Mouse (Mus musculus) hindbrain, embryonic 14.5 days (tissue): ENCODE measurements around the gene Lpp. TPM values are rescaled to one million over a fixed set of nuclear protein-coding genes. Genes with fewer than 3 reads are reported as not detected.

Source experiments
- ATAC-seq: fragments of 200-750 bp; cut with Nextera tagmentation; 2 replicates; pipeline ENCODE4 v1.8.0; 2017; ENCODE audit warnings: moderate number of reproducible peaks, mild to moderate bottlenecking, moderate TSS enrichment, moderate library complexity; ENCODE audit not compliant: low FRiP score
- DNase-seq: peaks from one replicate; pipeline ENCODE4 v3.0.0-alpha.2; 2015; ENCODE audit warnings: low spot score
- H3K27ac ChIP-seq: fragments of 300-500 bp; sonication (generic); 2 replicates; pipeline ENCODE4 v1.5.1; 2014; ENCODE audit warnings: mild to moderate bottlenecking, moderate library complexity
- H3K27me3 ChIP-seq: fragments of 300-500 bp; sonication (generic); 2 replicates; pipeline ENCODE4 v1.6.1; 2014; ENCODE audit warnings: mild to moderate bottlenecking, low read length, mixed read lengths; ENCODE audit not compliant: control insufficient read depth, insufficient read depth
- H3K36me3 ChIP-seq: fragments of 300-500 bp; sonication (generic); replicated peaks from 2 replicates; pipeline ENCODE4 v1.6.1; 2014; ENCODE audit not compliant: control insufficient read depth, insufficient read depth
- H3K4me1 ChIP-seq: fragments of 300-500 bp; sonication (generic); replicated peaks from 2 replicates; pipeline ENCODE4 v1.6.1; 2014; ENCODE audit warnings: antibody characterized with exemption, low read length, mixed read lengths; ENCODE audit not compliant: control insufficient read depth, insufficient read depth
- H3K4me2 ChIP-seq: fragments of 300-500 bp; sonication (generic); replicated peaks from 2 replicates; pipeline ENCODE4 v1.6.1; 2014; ENCODE audit warnings: mild to moderate bottlenecking, moderate library complexity
- H3K4me3 ChIP-seq: fragments of 300-500 bp; sonication (generic); replicated peaks from 2 replicates; pipeline ENCODE4 v1.5.1; 2014; ENCODE audit warnings: mild to moderate bottlenecking, low read length
- H3K9ac ChIP-seq: fragments of 300-500 bp; sonication (generic); 2 replicates; pipeline ENCODE4 v1.6.1; 2014
- H3K9me3 ChIP-seq: fragments of 300-500 bp; sonication (generic); 2 replicates; pipeline ENCODE4 v1.6.1; 2016; ENCODE audit warnings: low read length; ENCODE audit not compliant: control insufficient read depth
- WGBS: fragments of 180-500 bp; shearing (Covaris S2); extraction: QIAGEN DNeasy Blood & Tissue Kit; methylation state at CpG from one replicate; pipeline ENCODE4 v1.1.7; 2014; 5-methylcytosine and 5-hydroxymethylcytosine counted together
- polyA plus RNA-seq: library from polyadenylated mRNA; unstranded; fragments of >200 nt; fragmentation: Nextera tagmentation; extraction: Ambion mirVana; gene quantifications from 2 replicates; pipeline ENCODE4 v1.2.1, GENCODE M21; 2014

The Lpp gene
- polyA plus RNA-seq, 1 experiment from 2014 or later, result 13.0 TPM

DNA sequence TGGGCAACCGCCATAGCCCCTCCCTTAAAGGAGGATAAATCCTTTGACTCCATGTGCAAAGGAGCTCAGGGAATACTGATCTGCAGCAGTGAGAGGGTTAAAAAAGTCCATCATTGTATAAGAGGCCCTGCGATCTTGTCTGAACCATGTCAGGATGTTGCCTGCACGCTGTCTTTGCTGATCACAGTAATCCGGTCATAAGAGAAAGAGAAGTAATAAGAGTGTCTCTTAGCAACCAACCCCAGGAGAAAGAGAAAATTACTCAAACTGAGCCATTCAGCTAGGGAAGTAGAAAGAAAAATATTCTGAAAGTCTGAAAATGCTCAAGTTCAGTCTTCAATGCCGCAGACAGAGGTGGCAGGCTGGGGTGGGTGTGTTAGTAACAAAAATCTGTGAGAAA lies 231.0 kb downstream of the Lpp start:
- 0 out of 2 replicates have a peak, but pooled peaks have one; percentile 21 for ATAC-seq
- no peak overlapping the region; the same call in 1 of the 2 replicates for H3K4me2 ChIP-seq
- WGBS, result 32% methylated on average over 5 of the region's 5 CpGs

DNA sequence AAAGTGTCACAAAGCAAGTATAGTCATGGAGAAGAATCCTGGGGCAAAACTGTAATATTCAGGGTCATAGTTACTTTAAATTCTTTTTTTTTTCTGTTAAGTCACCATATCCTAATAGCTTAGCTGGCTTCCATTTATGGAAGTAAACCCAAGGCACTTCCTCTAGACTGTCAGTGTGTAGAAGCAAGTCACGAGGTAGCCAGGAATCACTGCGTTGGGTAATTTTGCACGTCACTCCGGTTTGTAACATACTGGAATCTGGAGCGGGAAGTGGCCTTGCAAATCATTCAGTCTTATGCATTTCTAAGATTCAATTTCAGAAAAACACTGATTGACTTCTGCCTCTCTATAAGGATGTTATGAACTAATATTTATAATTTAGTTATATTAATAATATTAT lies 232.3 kb downstream of the Lpp start:
- Histone ChIP-seq H3K9me3 (no peaks in the 10 kb centered on the region), H3K4me1 (peaks cover 11% of the 10 kb centered on the region), H3K4me3 (no peak overlapping the region), H3K9ac (no peak overlapping the region), H3K27me3 (no peaks in the 10 kb centered on the region), H3K4me2 (no peak overlapping the region), H3K27ac (no peak overlapping the region), H3K36me3 (no peaks in the 10 kb centered on the region)
- DNase-seq, result no peak
- WGBS, result 91% methylated on average over 5 of the region's 5 CpGs
- ATAC-seq, result no peak

More for the DNA sequence above, 231.0 kb downstream of the Lpp start:
- no peak for DNase-seq
- H3K9me3 ChIP-seq, result no peaks in the 10 kb centered on the region
- H3K9ac ChIP-seq, result no peak overlapping the region; the same call in 1 of the 2 replicates
- no peak overlapping the region for H3K27ac ChIP-seq
- peaks cover 11% of the 10 kb centered on the region for H3K4me1 ChIP-seq
- H3K4me3 ChIP-seq, result no peak overlapping the region
- H3K36me3 ChIP-seq, result no peaks in the 10 kb centered on the region
- no peaks in the 10 kb centered on the region for H3K27me3 ChIP-seq

DNA sequence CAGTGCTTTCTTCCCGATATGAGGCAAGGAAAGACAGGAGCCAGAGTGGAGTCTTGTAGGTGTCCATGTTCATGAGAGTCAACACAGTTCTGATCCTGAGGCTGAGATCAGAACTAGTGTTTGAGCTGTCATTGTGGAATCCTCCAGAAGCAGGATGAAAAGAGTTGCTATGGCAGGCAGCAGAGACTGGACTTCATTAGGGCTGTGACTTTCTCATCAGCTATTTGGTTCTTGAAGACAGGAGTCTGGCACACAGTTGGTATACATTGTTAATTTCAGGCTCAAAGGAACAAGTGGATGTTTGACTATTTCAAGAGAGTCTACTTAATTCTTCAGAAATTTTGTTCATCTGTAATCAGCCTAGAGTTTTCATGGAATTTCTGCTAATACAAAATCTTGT lies 235.5 kb downstream of the Lpp start:
- 94% methylated on average over 1 of the region's 1 CpGs for WGBS
- Histone ChIP-seq H3K27ac (no peak overlapping the region), H3K4me3 (no peak overlapping the region), H3K4me2 (no peak overlapping the region), H3K27me3 (no peaks in the 10 kb centered on the region), H3K9me3 (no peaks in the 10 kb centered on the region), H3K36me3 (no peaks in the 10 kb centered on the region), H3K4me1 (peaks cover 8% of the 10 kb centered on the region), H3K9ac (no peak overlapping the region)
- DNase-seq (no peak), ATAC-seq (no peak)

DNA sequence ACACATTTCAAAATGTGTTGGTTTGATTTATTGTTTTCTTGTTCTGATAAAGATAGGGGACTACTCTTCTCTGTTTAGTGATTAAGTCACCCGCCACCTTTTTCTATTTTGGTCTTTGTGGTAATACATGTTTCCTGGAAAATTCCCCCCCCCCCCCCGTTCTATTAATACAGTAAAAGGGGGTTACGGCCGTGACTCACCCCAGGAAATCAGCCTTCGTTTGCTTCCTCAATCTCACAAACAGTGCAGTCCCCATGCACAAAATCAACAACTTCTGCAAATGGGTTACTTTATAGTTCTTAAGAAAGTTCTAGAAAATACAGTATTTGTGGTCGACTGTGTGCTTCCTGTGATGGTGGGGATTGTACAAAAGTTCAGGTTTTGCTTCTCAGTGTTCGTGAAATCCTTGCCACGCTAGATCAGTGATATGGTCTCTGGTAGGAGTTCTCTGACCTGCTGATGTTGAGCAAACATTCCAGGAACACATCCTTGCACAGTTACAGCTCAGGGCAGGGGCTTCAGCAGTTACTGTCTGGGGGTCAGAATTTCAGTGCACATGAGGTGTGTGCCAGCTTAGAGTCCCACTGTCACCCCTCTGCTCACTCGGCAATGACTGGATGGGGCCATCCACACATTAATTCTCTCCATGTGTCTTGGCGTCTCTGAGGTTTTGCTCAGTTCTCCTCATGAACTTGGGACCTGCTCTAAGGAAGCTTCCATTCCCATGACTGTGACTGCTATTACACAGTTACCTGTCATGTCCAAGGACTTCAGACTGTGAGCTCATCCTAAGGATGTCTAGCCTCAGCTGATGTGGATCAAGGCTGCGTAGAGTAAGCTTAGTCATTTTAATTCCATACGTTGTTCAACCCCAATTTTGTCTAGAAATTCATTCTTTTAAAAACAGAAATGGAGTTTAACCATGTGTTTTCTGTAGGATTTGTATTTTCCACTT lies 236.2 kb downstream of the Lpp start:
- Histone ChIP-seq H3K27ac (no peak overlapping the region), H3K4me2 (no peak overlapping the region), H3K27me3 (no peaks in the 10 kb centered on the region), H3K4me3 (no peak overlapping the region), H3K9ac (no peak overlapping the region), H3K4me1 (peaks cover under 1% of the 10 kb centered on the region), H3K36me3 (no peaks in the 10 kb centered on the region), H3K9me3 (no peaks in the 10 kb centered on the region)
- 89% methylated on average over 12 of the region's 12 CpGs for WGBS
- no peak for DNase-seq
- ATAC-seq, result no peak

DNA sequence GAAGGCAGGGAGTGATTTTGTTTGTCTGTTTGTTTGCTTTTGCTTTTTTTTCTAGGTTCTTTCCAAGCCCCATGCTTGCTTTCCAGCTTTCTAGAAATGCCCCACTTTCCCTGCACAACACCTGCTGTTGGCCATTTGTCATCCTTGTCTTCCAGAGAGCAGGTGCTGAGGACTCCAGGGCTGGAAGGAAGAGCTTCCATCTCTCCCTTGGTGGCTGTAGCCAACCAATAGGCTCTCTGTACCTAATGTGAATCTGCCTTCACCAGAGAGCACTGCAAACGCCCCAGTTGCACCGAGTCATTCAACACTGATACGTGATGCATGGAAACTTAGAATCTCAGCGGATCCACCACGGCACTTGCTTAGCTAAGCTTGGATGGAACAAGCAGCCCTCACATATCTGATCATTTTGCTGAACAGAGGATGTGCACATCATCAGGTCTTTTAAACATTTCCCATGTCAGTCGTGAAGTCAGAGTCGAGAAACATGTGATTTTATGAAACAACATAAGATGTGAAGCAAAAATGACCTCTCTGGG lies 242.1 kb downstream of the Lpp start:
- Histone ChIP-seq H3K4me1 (no peaks in the 10 kb centered on the region), H3K9ac (no peak overlapping the region), H3K9me3 (no peaks in the 10 kb centered on the region), H3K27me3 (no peaks in the 10 kb centered on the region), H3K4me2 (no peak overlapping the region), H3K36me3 (no peaks in the 10 kb centered on the region), H3K4me3 (no peak overlapping the region), H3K27ac (no peak overlapping the region)
- WGBS, result 89% methylated on average over 7 of the region's 7 CpGs
- DNase-seq (no peak), ATAC-seq (no peak)

DNA sequence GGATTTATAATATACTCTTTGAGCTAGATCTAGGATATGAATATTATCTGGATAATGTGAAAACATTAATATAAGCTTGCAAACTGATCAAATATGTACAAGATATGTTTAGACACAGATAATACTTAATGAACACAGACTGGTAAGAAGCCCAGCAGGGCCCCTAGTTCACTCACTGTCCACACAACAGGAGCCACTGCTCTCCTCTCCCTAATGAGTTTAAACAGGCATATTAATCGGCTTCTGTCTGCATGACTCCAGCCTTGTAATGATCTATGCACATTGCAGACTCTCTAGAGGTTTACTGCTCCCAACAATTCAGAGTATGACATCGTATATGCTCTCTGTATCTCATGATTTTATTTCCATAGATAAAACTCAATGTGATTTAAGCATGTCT lies 243.6 kb downstream of the Lpp start:
- DNase-seq (no peak), ATAC-seq (no peak)
- H3K27ac ChIP-seq, result no peak overlapping the region
- H3K4me1 ChIP-seq, result 0 out of 2 replicates have a peak, but pooled peaks cover 3% of the 10 kb centered on the region
- no peak overlapping the region for H3K4me2 ChIP-seq
- H3K9ac ChIP-seq, result no peak overlapping the region
- WGBS, result 63% methylated on average over 2 of the region's 2 CpGs
- H3K9me3 ChIP-seq, result no peaks in the 10 kb centered on the region
- no peak overlapping the region for H3K4me3 ChIP-seq
- no peaks in the 10 kb centered on the region for H3K27me3 ChIP-seq
- no peaks in the 10 kb centered on the region for H3K36me3 ChIP-seq

DNA sequence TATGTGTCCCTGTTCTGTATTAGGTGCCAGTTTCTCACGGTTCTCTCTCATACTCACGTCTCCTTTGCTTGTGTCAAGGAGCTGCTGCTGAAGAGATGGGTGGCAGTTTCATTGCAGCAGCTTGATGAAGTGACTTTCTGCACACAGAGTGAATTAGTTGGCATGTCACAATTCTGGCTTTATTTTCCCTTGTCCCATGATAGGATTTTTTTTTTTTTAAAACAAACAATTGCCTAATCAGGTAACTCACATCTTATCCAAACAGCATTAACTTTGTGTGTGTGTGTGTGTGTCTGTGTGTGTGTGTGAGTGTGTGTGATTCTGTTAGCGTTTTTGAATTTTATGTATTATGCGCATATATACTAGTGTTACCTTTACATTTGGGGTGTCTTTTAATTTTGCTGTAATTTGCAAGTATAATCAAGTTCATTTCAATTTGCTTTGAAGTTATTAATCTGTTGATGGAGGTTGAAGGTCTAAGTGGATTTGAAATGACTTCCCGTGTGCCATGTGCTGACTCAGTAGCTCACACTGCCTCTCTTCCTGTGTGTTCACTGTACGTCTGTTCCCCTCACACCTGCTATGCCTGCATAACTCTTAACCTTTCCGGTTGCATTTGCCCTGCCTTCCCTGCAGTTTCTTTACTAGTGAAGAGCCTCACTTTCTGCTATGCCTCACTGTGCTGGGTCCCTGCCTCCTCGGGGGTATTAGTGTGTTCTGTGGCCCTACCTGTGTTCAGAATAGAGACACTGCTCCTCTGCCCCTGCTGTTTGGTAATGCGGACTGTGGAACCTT lies 247.9 kb downstream of the Lpp start:
- no peak overlapping the region for H3K9ac ChIP-seq
- 67% methylated on average over 9 of the region's 9 CpGs for WGBS
- H3K27ac ChIP-seq, result no peak overlapping the region
- no peak for ATAC-seq
- no peaks in the 10 kb centered on the region for H3K36me3 ChIP-seq
- H3K4me2 ChIP-seq, result no peak overlapping the region
- 0 out of 2 replicates have a peak, but pooled peaks cover 3% of the 10 kb centered on the region for H3K4me1 ChIP-seq
- no peaks in the 10 kb centered on the region for H3K9me3 ChIP-seq
- H3K27me3 ChIP-seq, result no peaks in the 10 kb centered on the region
- no peak for DNase-seq
- no peak overlapping the region for H3K4me3 ChIP-seq

DNA sequence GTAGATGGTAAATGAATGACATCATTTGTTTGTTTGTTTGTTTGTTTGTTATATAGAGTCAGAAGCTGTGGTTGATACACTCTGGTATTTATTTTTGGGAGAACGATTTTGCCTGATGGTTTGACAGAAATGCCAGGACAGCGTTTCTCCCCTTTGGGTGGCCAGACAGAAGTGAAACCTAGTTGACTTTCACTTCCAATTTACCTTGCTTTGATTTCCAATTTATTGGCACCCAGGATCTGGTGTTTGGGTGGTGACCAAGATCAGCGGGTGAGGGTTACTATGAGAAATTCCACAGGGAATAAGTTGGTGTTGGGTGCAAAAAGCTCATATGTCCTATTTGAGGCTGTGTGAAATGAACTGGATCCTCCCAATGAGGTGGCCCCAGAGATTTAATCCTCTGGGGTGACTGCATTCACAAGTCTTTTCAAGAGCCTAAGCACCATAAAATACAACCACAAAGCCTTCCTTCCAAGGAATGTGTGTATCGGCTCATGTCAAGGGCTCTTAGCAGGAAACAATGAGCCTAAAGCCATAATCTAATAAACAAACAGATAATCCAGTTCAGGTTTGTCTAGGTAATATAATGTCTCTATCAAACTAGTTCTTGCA lies 249.8 kb downstream of the Lpp start:
- Histone ChIP-seq H3K9me3 (no peaks in the 10 kb centered on the region), H3K4me1 (0 out of 2 replicates have a peak, but pooled peaks cover 3% of the 10 kb centered on the region), H3K27me3 (no peaks in the 10 kb centered on the region), H3K27ac (no peak overlapping the region), H3K4me3 (no peak overlapping the region), H3K36me3 (no peaks in the 10 kb centered on the region), H3K9ac (no peak overlapping the region), H3K4me2 (no peak overlapping the region)
- ATAC-seq, result no peak
- DNase-seq, result no peak
- 82% methylated on average over 4 of the region's 4 CpGs for WGBS

DNA sequence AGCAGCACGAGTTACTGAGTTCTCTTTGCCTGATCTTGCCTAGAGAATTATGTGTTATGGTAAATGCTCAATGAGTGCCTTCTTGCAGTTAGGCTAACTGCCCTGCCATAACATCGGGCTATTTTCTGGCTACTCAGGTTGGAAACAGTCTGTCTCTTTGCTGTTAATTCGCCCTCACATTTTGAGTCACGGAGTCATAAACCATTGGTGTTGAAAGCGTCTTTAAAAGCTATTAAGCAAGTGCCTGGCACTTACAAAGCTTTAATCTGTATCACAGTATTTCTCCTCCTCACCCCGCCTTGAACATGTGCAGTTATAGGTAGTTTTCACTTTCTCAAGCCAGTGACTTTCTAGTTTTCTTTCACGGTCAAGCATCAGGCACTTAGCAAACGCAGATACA lies 250.8 kb downstream of the Lpp start:
- no peak for DNase-seq
- no peak for ATAC-seq
- Histone ChIP-seq H3K4me3 (no peak overlapping the region), H3K27me3 (no peaks in the 10 kb centered on the region), H3K36me3 (no peaks in the 10 kb centered on the region), H3K4me1 (0 out of 2 replicates have a peak, but pooled peaks cover 3% of the 10 kb centered on the region), H3K9ac (no peak overlapping the region), H3K9me3 (no peaks in the 10 kb centered on the region), H3K27ac (no peak overlapping the region), H3K4me2 (no peak overlapping the region)
- WGBS, result 91% methylated on average over 8 of the region's 8 CpGs
